Mouse (Mus musculus) cortical plate, adult 2 months (tissue): ENCODE measurements around the gene Cilp2. TPM values are rescaled to one million over a fixed set of nuclear protein-coding genes. Genes with fewer than 3 reads are reported as not detected.

ENCODE experiments used
- H3K27ac ChIP-seq: fragments of 200-500 bp; 2 replicates; pipeline ENCODE4 v1.5.1; 2012; ENCODE audit warnings: low read length, control low read depth, inconsistent platforms; ENCODE audit not compliant: insufficient read depth
- H3K4me1 ChIP-seq: fragments of 200-500 bp; 2 replicates; pipeline ENCODE4 v1.6.1; 2011; ENCODE audit warnings: low read length; ENCODE audit not compliant: control insufficient read depth, insufficient read depth
- H3K4me3 ChIP-seq: fragments of 200-500 bp; 2 replicates; pipeline ENCODE4 v1.5.1; 2011; ENCODE audit warnings: mild to moderate bottlenecking, low read length, control low read depth; ENCODE audit not compliant: insufficient read depth
- CTCF ChIP-seq: fragments of 200-500 bp; IDR thresholded peaks from 2 replicates; pipeline ENCODE4 v1.5.1; 2011; ENCODE audit warnings: mild to moderate bottlenecking, control low read depth, low read length; ENCODE audit not compliant: insufficient read depth; ENCODE audit errors: extremely low read depth
- POLR2A ChIP-seq: fragments of 200-500 bp; IDR thresholded peaks from 2 replicates; pipeline ENCODE4 v1.6.1; 2011; ENCODE audit warnings: mild to moderate bottlenecking, low read length, control low read depth; ENCODE audit not compliant: insufficient read depth; ENCODE audit errors: extremely low read depth
- polyA plus RNA-seq: library from polyadenylated mRNA; depleted of rRNA; stranded (reverse); fragments of >200 nt; gene quantifications from 2 replicates; pipeline ENCODE4 v1.2.3, GENCODE M21; 2012; rRNA removed

Gene Cilp2
- 0.89 and 1.4 TPM in 2 replicates for polyA plus RNA-seq

- Histone ChIP-seq H3K4me3 (no peak within 1 kb of the TSS; the same call in 1 of the 2 replicates), H3K27ac (no peak within 1 kb of the TSS), H3K4me1 (no peaks in the 10 kb centered on the region; the same call in 1 of the 2 replicates)
- TF ChIP-seq POLR2A (no peak), CTCF (no peak)
These were observed at the start of gene Cilp2 for GRCm38 (mm10) chr8:69887289-69888243. TSS of gene Cilp2 (minus strand) at chr8:69887687.

- Histone ChIP-seq H3K27ac (no peak overlapping the region; the same call in 1 of the 2 replicates), H3K4me3 (no peak overlapping the region), H3K4me1 (no peaks in the 10 kb centered on the region)
- TF ChIP-seq CTCF (no peak), POLR2A (no peak)
These were observed 48.7 kb upstream of the Cilp2 start for GRCm38 (mm10) chr8:69936050-69936794.

DNA sequence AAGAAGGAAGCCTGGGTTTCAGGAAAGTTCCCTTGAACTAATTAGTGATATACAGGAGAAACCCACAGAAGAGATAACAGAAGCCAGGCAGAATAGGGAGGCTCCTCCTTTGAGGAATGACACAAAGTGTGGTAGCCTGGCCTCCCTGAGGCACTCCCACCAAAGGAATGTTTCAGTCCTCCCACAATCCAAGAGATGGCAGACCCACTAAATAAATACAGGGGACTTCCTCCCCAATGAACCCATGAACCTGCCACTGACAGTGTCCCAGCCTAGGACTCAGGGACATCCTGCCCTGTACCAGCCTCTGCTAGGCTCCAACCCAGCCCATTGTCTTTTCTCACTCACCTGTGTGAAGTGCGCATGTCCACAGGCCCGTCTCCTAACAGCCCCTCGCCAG, 47.9 kb upstream of the Cilp2 start:
- Histone ChIP-seq H3K4me3 (no peak overlapping the region), H3K27ac (no peak overlapping the region), H3K4me1 (no peaks in the 10 kb centered on the region)
- TF ChIP-seq CTCF (no peak), POLR2A (no peak)

- TF ChIP-seq POLR2A (no peak), CTCF (no peak)
- Histone ChIP-seq H3K4me1 (no peaks in the 10 kb centered on the region), H3K27ac (no peak overlapping the region), H3K4me3 (no peak overlapping the region)
These were observed 47.1 kb upstream of the Cilp2 start for GRCm38 (mm10) chr8:69934582-69934981.

- Histone ChIP-seq H3K27ac (no peak overlapping the region), H3K4me3 (no peak overlapping the region), H3K4me1 (no peaks in the 10 kb centered on the region)
- TF ChIP-seq POLR2A = no peak
- no peak for TF ChIP-seq CTCF
These were observed 46.3 kb upstream of the Cilp2 start for GRCm38 (mm10) chr8:69933811-69934210.

- Histone ChIP-seq H3K4me1 (no peaks in the 10 kb centered on the region), H3K27ac (no peak overlapping the region), H3K4me3 (no peak overlapping the region)
- TF ChIP-seq POLR2A (no peak), CTCF (no peak)
These were observed 39.4 kb upstream of the Cilp2 start for GRCm38 (mm10) chr8:69926901-69927300.

DNA sequence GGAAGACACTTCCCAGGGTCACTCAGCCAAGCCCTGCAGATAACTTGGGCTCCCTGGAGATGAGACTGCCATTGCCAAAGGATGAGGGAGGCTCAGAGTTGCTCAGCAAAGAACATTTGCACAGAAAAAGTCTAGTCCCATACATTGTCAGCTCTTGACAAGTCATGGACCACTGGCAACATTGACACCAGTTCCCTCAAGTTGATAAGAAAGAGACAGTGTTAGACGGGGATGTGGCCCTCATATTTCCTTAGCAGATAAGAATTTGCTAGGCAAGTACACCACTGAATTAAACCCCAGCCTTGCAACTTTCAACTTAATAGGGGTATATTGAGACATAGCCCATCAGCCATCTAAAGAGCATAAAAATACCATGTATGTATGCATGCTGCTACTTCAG, 36.5 kb upstream of the Cilp2 start:
- no peak overlapping the region for H3K27ac ChIP-seq
- H3K4me3 ChIP-seq = no peak overlapping the region
- no peak for TF ChIP-seq CTCF
- no peak for TF ChIP-seq POLR2A
- no peaks in the 10 kb centered on the region for H3K4me1 ChIP-seq

- no peak overlapping the region for H3K27ac ChIP-seq
These were observed 33.7 kb upstream of the Cilp2 start for GRCm38 (mm10) chr8:69921141-69921540.

GRCm38 (mm10) chr8:69919876-69920662, 32.6 kb upstream of the Cilp2 start:
- no peak for TF ChIP-seq CTCF
- TF ChIP-seq POLR2A = no peak
- H3K4me1 ChIP-seq = no peaks in the 10 kb centered on the region

More at GRCm38 (mm10) chr8:69921141-69921540, 33.7 kb upstream of the Cilp2 start:
- no peak overlapping the region for H3K4me3 ChIP-seq
- TF ChIP-seq CTCF (no peak), POLR2A (no peak)
- no peaks in the 10 kb centered on the region for H3K4me1 ChIP-seq

More at GRCm38 (mm10) chr8:69919876-69920662, 32.6 kb upstream of the Cilp2 start:
- Histone ChIP-seq H3K27ac (no peak overlapping the region), H3K4me3 (no peak overlapping the region)
